Mouse (Mus musculus): Measurements from ENCODE around the gene Trip6. TPM values are rescaled to one million over a fixed set of nuclear protein-coding genes. Genes with fewer than 3 reads are reported as not detected.

Gene Trip6
- polyA plus RNA-seq, 1 experiment, result 10.3 TPM

- no peak overlapping the region for H3K4me3 ChIP-seq (replicated peaks; ENCODE audit: insufficient read depth, low read depth, low read length)
These were observed 45.9 kb downstream of the Trip6 start for GRCm38 (mm10) chr5:137268131-137268910.

GRCm38 (mm10) chr5:137264787-137265186 is 49.4 kb downstream of the Trip6 start:
- no peaks in the 10 kb centered on the region for H3K27me3 ChIP-seq (ENCODE audit: control insufficient read depth, insufficient read depth, low read length)
- TF ChIP-seq POLR2A (IDR thresholded peaks at IDR 0.05; ENCODE audit: borderline replicate concordance, insufficient read depth, low read length), result no peak
- no peak for TF ChIP-seq CTCF (IDR thresholded peaks at IDR 0.05; ENCODE audit: borderline replicate concordance, insufficient read depth, low read depth, low read length)
- no peak for DNase-seq
- H3K4me3 ChIP-seq (replicated peaks; ENCODE audit: insufficient read depth, low read depth, low read length), result no peak overlapping the region
- H3K4me1 ChIP-seq (ENCODE audit: control insufficient read depth, insufficient read depth, low read length), result no peaks in the 10 kb centered on the region
- H3K27ac ChIP-seq (ENCODE audit: insufficient read depth, low read length), result no peak overlapping the region
- 86% methylated on average over 11 of the region's 11 CpGs for WGBS

More at GRCm38 (mm10) chr5:137268131-137268910, 45.9 kb downstream of the Trip6 start:
- H3K4me1 ChIP-seq (ENCODE audit: control insufficient read depth, insufficient read depth, low read length), result no peaks in the 10 kb centered on the region
- 16% methylated on average over 18 of the region's 18 CpGs for WGBS
- no peak for DNase-seq
- no peaks in the 10 kb centered on the region for H3K27me3 ChIP-seq (ENCODE audit: control insufficient read depth, insufficient read depth, low read length)
- TF ChIP-seq POLR2A (IDR thresholded peaks at IDR 0.05; ENCODE audit: borderline replicate concordance, insufficient read depth, low read length) (no peak), CTCF (IDR thresholded peaks at IDR 0.05; ENCODE audit: borderline replicate concordance, insufficient read depth, low read depth, low read length) (no peak)
- no peak overlapping the region for H3K27ac ChIP-seq (ENCODE audit: insufficient read depth, low read length)

- TF ChIP-seq POLR2A (IDR thresholded peaks at IDR 0.05; ENCODE audit: borderline replicate concordance, insufficient read depth, low read length), result no peak
- TF ChIP-seq CTCF (IDR thresholded peaks at IDR 0.05; ENCODE audit: borderline replicate concordance, insufficient read depth, low read depth, low read length), result no peak
- Histone ChIP-seq H3K4me1 (ENCODE audit: control insufficient read depth, insufficient read depth, low read length) (no peaks in the 10 kb centered on the region), H3K27ac (ENCODE audit: insufficient read depth, low read length) (no peak overlapping the region), H3K4me3 (replicated peaks; ENCODE audit: insufficient read depth, low read depth, low read length) (no peak overlapping the region), H3K27me3 (ENCODE audit: control insufficient read depth, insufficient read depth, low read length) (no peaks in the 10 kb centered on the region)
- whole genome bisulfite sequencing, result 87% methylated on average over 14 of the region's 14 CpGs
- no peak for DNase-seq
These were observed 50.1 kb downstream of the Trip6 start for GRCm38 (mm10) chr5:137263897-137264720.

Other genes with a start within 250 kb of the Trip6 start
- 0.38 and 0.48 TPM in 2 replicates for gene Serpine1, start 242.1 kb downstream of the Trip6 start, polyA plus RNA-seq (2012; rRNA removed)
- 1.9 TPM in 2 replicates for gene Trim56, start 198.2 kb downstream of the Trip6 start, polyA plus RNA-seq (2012; rRNA removed)
- gene Muc3, start 165.1 kb downstream of the Trip6 start, polyA plus RNA-seq (2012; rRNA removed), result not detected in 2 replicates
- gene Muc3a, start 102.0 kb downstream of the Trip6 start, polyA plus RNA-seq (2012; rRNA removed), result 27.1 and 36.4 TPM in 2 replicates
- 155 and 165 TPM in 2 replicates for gene Ache, start 26.9 kb downstream of the Trip6 start, polyA plus RNA-seq (2012; rRNA removed)
- 27.9 and 28.2 TPM in 2 replicates for gene Ufsp1, start 19.8 kb downstream of the Trip6 start, polyA plus RNA-seq (2012; rRNA removed)
- 208 and 224 TPM in 2 replicates for gene Srrt, start 6.7 kb downstream of the Trip6 start, polyA plus RNA-seq (2012; rRNA removed)
- gene Slc12a9, start 19.2 kb upstream of the Trip6 start, polyA plus RNA-seq (2012; rRNA removed), result 31.0 and 31.6 TPM in 2 replicates
- gene Ephb4, start 35.7 kb upstream of the Trip6 start, polyA plus RNA-seq (2012; rRNA removed), result 4.9 and 5.0 TPM in 2 replicates
- gene Zan, start 162.7 kb upstream of the Trip6 start, polyA plus RNA-seq (2012; rRNA removed), result 0.21 and 0.31 TPM in 2 replicates
- 54.8 and 55.3 TPM in 2 replicates for gene Pop7, start 188.1 kb upstream of the Trip6 start, polyA plus RNA-seq (2012; rRNA removed)
- gene Gigyf1, start 204.1 kb upstream of the Trip6 start, polyA plus RNA-seq (2012; rRNA removed), result 59.8 and 61.2 TPM in 2 replicates
- not detected in 2 replicates for gene Epo, start 218.8 kb upstream of the Trip6 start, polyA plus RNA-seq (2012; rRNA removed)
- 410 and 442 TPM in 2 replicates for gene Gnb2, start 219.1 kb upstream of the Trip6 start, polyA plus RNA-seq (2012; rRNA removed)
- gene Actl6b, start 239.1 kb upstream of the Trip6 start, polyA plus RNA-seq (2012; rRNA removed), result 125 and 135 TPM in 2 replicates

All from cerebellum, adult 2 months (tissue).